Mouse (Mus musculus) right cerebral cortex, adult 18-20 months (tissue): ENCODE data around the gene Haus5.

ENCODE experiments used
- DNase-seq: peaks from one replicate; pipeline ENCODE4 v3.0.0; 2022; ENCODE audit warnings: mixed read lengths

The Haus5 gene

DNA sequence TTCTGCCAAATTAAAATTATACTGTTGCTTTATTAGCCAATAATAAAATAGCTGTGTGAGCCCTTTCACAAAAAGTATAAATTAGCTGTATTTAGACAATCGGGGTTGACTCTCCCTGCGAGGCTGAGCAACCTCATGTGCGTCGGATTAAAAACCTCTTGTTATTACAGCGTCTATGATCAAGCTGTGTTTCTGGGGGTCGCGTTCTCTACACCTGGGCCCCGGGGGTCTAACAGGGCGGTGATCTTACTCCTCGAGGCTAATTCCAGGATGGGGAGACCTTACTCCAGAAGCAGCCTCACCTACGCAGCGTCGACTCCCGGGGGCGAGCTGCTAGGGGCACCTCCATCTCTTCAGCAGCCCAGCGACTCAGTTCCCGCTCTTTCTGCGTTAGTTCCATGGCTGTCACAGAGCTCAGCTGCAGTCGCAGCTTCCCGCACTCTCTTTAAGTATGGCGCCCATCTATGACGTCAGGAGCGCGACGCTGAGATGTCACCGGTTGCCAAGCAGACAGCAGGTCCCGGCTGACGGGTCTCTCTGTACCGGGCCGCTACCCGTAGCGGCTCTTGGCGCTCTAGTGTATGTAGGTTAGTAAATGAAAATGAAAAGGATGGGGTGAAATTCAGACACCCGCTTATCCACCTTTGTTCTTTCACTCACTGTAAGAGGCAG is at the start of gene Haus5:
Gene Haus5 (minus strand): TSS at position 466 of the 672 bp plus-strand sequence.
- peak; percentile 93 for DNase-seq

DNA sequence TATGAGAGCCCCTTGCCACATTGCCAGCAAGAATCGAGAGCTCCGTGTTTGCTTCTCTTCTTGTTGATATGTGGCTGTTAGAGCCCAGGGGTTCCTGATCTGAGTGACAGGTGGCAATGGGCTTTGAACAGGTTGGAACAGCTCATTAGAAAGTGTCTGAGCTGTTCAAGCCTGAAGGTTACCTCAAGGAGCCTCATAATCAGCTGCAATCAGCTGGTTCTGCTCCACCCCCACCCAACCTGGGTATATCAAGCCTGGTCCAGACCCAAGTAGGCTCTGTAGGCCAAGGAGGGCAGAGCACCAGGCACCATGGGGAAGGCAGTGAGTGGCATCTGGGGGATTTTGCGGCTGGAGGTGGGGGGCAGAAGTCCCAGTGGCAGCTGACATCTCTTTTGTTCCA is 47.1 kb upstream of the Haus5 start, which contains the start of gene Atp4a:
Gene Atp4a (plus strand): TSS at position 268 of the 400 bp plus-strand sequence.
- DNase-seq, result no peak

GRCm38 (mm10) chr7:30707441-30707840 is 42.6 kb upstream of the Haus5 start:
- DNase-seq, result no peak

- DNase-seq, result no peak
Observed at GRCm38 (mm10) chr7:30706214-30706882, 41.6 kb upstream of the Haus5 start.

DNA sequence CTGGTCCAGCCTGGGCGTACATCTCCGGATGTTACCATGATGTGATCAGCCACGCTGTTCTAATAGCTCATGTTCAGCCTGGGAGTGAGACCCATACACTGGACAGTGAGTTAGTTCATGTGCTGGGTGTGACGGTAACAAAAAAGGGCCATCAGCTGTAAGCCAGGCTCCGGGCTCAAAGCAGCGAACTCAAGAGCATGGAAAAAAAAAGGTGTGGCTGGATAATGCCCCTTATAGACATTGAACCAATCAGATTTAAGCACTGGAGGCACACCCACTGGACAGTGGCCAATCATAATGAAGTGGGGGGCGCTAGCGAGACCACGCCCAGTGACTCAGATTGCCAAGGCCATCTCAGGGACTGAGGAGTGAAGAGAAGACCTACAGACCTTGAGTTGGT is 33.8 kb upstream of the Haus5 start, which contains the start of gene 2200002J24Rik:
Gene 2200002J24Rik (plus strand): TSS at position 338 of the 400 bp plus-strand sequence.
- no peak for DNase-seq

GRCm38 (mm10) chr7:30698101-30698500 is 33.3 kb upstream of the Haus5 start:
- DNase-seq, result no peak

- DNase-seq, result peak; percentile 18
Observed at GRCm38 (mm10) chr7:30688325-30688724, 23.5 kb upstream of the Haus5 start.

DNA sequence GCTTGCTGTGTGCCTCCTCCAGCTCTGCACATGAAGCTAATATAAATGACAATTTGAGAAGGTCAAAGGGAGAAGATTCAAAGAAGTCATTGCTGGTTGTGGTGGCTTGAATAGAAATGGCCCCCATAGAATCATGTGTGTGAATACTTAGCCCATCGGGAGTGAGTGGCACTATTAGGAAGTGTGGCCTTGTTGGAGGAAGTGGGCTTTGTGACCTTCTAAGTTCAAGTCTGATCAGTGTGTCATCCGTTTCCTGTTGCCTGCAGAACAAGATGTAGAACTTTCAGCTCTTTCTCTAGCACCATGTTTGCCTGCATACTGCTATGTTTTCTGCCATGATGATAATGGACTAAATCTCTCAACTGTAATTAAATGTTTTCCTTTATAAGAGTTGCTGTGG is 18.6 kb upstream of the Haus5 start:
- no peak for DNase-seq

- no peak for DNase-seq
Observed at GRCm38 (mm10) chr7:30681897-30682296, 17.1 kb upstream of the Haus5 start.

GRCm38 (mm10) chr7:30678263-30678975 is 13.6 kb upstream of the Haus5 start:
- DNase-seq, result no peak

GRCm38 (mm10) chr7:30671480-30671879 is 6.7 kb upstream of the Haus5 start, which contains the start of gene Pmis2:
Gene Pmis2 (minus strand): TSS chr7:30671605.
- no peak for DNase-seq

DNA sequence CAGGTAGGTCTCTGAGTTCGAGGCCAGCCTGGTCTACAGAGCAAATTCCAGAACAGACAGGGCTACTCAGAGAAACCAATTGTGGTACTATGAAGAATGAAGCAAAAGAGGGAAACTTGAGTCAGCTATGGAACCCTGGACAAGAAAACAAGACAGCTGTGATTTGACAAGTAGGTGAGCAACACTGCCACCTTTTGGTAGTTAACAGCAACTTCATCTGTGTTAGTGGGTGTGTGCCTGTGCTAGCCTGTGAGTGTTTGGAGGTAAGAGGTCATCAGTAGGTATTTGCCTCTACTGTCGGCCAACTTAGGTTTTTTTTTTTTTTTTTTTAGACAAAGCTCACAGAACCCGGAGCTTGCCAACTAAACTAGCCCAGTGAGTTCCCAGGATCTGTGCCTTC is 4.4 kb upstream of the Haus5 start:
- DNase-seq, result no peak

DNA sequence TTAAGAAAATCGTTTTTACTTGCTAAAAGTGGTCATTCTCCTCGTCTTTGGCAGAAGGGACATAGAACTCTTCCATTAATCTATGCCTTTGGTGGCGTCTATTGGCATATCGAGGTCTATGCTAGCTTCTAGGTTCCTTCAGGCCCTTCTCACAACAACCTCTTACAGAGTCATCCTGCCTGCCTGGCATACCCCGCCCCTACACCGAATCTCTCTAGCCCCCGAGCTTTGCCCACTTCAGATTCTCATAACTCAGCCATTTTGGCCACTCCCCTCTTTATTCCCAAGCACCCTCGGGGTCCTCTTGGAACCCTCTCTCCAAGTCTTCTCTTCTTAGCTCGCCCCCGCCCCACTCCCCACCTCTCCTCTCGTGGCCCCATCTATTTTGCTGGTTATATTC is 527 bp upstream of the Haus5 start:
- no peak for DNase-seq

DNA sequence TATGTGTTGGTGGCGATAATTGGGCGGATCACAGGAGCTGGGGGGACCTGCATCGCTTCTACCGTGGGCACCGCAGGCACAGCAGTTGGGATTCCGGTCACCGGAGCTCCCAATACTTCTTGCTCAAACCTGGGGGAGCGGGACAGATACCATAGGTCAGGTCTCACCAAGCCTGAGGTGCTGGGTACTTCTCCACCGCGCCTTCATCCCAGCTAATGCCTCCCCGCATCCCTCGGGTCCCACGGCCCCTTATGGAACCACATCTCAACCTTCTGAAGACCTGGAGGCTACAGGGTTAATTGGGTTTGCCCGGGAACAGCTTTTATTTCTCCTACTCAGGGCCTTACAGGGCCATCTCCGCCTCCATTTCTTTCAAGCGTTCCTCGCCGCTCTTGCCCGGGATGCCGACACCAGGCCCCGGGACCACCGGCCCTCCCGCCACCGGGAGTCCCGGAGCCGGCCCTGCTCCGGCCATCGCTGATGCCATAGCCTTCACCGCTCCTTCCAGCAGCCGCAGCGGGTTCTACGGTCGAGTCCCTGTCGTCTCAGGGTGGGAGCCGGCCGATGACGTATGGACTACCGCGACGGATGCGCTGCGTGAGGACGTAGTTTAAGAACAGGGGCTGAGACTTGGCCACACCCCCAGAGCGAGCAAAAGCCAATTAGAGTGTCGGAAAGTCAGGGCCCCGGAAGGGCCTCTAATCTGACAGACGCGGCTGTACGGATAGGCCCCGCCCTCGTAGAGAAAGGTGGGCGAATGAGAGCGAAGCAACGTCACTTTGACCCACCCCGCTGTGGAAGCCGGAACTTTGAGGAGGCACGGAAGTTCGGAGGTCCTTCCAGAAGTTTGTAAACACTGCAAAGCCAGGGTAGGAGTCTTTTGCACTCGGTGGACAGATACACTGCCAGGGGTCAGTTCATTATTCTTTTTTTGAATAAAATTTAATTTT is 14.9 kb downstream of the Haus5 start, which contains the start of gene Rbm42:
Gene Rbm42 (minus strand): TSS at position 727 of the 950 bp plus-strand sequence.
- peak; percentile 99 for DNase-seq

- DNase-seq, result no peak
Observed at GRCm38 (mm10) chr7:30639083-30639482, 25.7 kb downstream of the Haus5 start.

GRCm38 (mm10) chr7:30636395-30636794 is 28.4 kb downstream of the Haus5 start:
- no peak for DNase-seq

GRCm38 (mm10) chr7:30635752-30636151 is 29.0 kb downstream of the Haus5 start, which contains the start of gene Etv2:
Gene Etv2 (minus strand): TSS chr7:30635852.
- DNase-seq, result no peak

DNA sequence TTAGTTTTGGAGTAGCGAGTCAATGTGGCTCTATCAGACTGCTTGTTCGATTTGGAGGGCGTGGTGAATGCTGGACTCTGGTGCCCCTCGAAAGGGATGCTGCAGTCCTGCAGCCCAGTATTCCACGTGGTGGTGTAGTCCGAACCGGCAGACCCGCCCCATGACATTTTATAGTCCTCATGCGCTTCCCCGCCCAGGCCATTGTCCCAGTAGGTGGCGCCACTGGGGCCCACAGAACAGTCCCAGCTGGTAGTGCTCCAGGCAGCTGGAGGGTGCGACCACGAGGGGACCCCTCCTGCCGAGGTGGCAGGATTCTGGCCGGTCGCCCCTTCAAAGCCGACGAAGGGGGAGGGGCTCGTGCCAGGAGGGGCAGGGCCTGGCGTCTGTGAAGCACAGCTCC is 30.2 kb downstream of the Haus5 start:
- no peak for DNase-seq

DNA sequence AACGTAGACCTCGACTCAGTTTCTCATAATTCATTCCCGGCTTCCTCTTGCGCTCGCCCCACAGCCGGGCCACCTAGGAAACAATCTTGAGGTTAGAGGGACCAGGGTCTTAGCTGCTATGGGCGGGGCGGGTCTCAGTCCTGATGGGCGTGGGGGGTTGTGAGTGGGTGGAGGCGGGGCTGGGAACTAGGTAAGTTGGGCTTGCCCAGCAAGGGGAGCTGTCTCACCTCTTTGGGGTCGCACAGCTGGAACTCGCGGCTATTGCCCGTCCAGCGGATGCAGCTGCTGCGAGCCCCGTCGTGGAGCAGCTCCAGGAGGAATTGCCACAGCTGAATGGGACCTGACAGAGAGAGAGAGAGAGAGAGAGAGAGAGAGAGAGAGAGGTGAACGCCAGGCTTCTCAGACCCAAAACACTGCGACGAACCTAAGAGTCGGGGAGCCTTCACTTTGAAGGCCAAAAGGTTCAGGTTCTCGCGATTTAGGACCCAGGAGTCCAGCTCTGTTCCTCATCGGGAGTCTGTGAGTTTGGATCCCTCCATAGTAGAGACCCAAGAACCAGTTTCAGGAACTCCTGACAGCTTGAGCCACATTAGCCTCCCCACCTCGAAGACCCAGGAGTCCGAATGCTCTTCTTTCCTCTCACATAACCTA is 30.9 kb downstream of the Haus5 start:
- no peak for DNase-seq

DNA sequence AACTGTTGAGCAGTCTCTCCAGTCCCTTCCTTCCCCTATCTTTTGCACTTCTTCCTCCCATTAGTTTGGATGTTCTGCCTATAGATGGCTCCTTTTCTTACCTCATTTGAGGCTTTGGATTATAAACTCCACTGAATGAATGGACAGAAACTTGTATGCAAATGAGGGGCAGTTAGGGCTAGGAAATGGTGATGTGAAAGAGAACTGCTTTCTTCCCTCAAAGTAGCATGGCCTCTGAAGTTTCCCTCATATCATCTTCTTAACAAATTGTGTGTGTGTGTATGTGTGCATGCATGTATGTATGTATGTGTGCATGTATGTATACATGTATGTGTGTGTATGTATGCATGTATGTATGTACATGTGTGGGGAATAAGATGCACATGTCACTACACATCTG is 35.8 kb downstream of the Haus5 start:
- no peak for DNase-seq

DNA sequence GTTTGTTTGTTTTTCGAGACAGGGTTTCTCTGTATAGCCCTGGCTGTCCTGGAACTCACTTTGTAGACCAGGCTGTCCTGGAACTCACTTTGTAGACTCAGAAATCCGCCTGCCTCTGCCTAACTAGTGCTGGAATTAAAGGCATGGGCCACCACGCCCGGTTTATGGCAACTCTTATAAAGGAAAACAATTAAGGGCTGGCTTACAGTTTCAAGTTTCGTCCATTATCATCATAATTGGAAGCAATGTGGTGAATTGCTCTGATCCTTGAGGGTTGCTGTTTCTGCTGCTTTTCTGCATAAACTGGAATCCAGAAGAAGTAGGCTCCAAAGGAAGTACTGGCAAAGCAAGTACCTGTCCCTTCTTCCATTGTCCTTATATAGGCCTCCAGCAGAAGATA is 38.1 kb downstream of the Haus5 start:
- no peak for DNase-seq
